Mouse (Mus musculus) spleen, adult 18-20 months (tissue): ENCODE results near the gene Ube2g1.

ENCODE experiments used
- DNase-seq, 2 experiments: peaks; one replicate each; pipeline ENCODE4 v3.0.0; 2022; ENCODE audit warnings: mixed read lengths in 2 of 2

Gene Ube2g1

DNA sequence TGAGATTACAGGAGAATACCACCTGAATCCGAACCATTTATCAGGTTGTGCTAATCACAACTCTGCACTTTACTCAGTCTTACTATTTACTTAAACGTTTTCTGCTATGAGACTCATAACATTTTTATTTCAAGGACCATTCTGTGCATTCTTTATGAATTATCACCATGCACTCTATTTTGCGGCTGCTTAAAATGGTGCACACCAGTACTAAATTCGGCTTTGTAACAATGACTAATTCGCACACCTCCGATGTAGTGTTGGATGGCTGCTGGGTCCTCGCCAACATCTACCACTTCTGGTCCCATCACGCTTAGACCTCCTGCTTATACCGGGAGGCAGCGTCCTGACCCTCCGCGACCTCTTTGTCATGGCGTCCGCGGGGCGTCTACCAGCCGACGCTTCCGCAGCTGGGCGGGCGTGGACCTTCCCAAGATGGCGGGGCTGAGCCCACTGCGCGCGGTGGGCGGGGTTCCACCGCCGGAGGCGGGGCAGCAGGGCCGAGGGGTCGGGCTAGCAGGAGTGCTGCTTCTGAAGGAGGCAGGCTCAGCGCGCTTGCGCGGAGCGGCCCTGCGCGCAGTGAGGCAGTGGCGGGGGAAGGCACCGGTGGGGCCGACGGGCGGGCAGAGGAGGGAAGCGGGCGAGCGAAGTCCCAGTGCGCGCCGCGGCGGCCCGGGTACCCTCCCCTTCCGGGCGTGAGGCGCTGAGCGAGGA is at the start of gene Ube2g1:
Ube2g1 (plus strand) TSS at position 590 of the 714 bp plus-strand sequence.
- peak; percentile 98 to 99 for DNase-seq

- DNase-seq, result no peak
Measured at GRCm38 (mm10) chr11:72558155-72558554, 48.9 kb upstream of the Ube2g1 start.

DNA sequence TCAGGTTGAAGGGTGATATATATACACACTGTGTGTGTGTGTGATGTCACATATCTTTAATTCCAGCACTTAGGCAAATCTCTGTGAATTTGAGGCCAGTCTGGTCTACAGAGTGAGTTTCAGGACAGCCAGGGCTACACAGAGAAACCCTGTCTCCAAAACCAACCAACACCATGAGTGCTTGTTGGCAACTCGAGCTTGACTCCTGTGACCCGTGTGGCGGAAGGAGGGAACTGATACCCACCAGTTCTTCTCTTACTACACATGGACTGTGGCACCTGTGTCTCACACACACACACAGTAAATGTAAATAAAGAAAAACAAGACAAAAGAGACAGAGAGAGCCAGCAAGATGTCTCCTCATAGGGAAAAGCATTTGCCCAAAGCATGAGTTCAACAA is 46.4 kb upstream of the Ube2g1 start:
- DNase-seq, result no peak

- no peak for DNase-seq
Measured at GRCm38 (mm10) chr11:72564232-72564807, 42.8 kb upstream of the Ube2g1 start.

- no peak for DNase-seq
Measured at GRCm38 (mm10) chr11:72566304-72566703, 40.8 kb upstream of the Ube2g1 start.

DNA sequence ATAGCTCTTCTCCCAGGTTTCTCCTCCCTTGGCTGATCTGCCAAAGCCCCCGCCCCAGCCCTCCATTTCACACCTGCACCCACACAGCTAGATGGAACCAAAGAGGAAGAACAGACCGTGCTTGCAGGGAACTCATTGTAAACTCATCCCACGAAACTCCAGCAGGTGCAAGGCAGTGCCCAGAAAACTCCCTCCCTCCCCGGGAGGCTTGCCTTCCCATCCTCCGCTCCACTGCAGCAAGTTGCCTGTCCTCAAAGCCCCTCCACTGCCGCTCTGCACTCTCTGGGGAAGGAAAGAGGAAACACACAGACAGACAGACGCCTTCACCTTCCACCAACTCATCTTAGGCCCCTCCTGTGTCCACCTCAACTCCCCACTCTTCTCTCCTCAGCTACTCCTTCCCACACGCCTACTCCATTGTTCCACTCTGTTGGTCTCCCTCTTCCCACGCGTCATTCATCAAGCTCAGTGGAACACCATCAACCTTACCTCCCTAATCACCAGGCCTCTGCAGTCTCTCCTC is 40.2 kb upstream of the Ube2g1 start:
- DNase-seq, result no peak

DNA sequence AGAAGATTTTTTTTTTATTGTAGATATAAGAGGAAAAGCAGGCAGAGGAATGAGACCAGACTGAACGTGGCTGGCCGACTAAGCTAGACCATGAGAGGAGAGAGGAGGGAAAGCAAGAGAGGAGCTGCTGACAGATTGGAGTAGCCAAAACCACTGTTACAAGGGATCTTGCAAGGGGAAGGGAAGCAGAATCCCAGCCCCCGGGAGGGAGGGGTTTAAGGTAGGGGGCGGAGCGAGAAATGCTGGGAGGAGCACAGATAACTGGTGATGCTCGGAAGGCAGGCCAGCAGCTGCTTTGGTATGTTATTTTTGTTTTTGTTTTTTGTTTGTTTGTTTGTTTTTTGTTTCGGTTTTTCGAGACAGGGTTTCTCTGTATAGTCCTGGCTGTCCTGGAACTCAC is 38.0 kb upstream of the Ube2g1 start:
- DNase-seq, result no peak

GRCm38 (mm10) chr11:72569671-72570318 is 37.3 kb upstream of the Ube2g1 start:
- no peak for DNase-seq

- DNase-seq, result peak; percentile 63 to 79
Measured at GRCm38 (mm10) chr11:72570319-72570979, 36.6 kb upstream of the Ube2g1 start.

DNA sequence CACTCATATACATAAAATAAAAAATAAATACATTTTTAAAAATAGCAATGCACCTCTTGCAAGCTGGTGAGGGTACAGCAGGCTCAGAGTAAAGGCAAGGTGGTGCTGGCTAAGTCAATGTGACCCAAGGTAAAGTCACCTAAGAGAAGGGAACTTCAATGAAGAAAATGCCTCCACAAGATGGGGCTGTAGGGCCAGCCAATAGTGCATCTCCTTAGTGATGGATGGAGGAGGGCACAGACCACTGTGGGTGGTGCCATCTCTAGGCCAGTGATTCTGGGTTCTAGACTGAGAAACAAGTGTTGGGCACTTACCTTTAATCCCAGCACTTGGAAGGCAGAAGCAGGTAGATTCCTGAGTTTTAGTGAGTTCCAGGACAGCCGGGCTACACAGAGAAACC is 33.3 kb upstream of the Ube2g1 start:
- DNase-seq, result peak in 1 of 2 experiments; percentile 58

GRCm38 (mm10) chr11:72576111-72576465 is 31.0 kb upstream of the Ube2g1 start:
- no peak for DNase-seq

GRCm38 (mm10) chr11:72576466-72577351 is 30.4 kb upstream of the Ube2g1 start:
- DNase-seq, result peak in 1 of 2 experiments; percentile 38

- no peak for DNase-seq
Measured at GRCm38 (mm10) chr11:72578471-72578870, 28.6 kb upstream of the Ube2g1 start.

DNA sequence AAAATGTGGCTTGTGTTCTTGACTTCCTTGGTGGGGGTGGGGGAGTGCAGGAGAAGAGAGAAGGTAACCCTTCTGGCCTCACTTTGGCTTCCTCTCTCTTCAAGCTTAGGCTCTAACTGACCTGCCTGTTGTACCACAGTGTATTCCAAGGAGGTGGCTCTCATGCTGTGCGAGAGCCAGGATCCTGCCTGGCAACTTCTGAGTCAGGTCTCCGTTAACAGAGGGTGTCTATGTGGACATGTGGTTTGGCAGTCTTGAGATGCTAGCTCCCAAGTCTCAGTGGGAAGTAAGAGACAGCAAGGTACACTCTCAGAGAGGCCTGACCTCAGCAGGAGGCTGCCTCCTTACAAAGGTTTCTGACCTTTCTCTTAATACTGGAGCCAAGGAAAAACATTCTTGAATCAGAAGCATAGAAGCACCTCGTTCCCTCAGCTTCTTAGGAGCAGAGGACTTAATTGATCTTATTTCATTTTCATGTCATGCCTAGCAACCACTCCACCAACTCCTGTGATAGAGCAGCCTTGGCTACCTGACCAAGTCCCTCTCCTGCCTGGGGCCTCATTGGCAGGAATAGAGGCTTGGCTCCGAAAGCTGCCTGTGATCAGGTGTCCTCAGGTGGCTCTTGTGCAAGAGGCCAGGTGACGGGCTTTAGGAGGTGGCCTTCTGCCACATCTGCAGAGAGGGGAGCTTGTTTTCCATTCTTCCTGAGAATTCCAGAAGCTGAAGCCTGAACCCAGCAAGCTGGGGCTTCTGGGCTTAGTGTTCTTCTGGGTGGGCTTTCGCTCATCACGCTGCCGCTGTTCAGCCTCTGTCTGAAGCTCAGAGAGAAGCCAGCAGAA is 25.3 kb upstream of the Ube2g1 start:
- DNase-seq, result no peak

DNA sequence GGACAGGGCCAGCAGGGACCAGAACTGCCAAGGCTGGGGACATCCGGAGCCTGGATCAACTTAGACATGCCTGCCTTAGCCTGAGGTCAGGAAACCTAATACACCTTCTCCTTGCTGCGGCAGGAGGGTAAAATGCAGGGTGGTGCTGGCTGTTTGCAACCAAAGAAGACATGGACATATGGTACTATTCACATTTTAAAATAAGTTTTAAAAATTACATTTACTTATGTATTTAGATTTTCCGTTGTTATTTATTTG is 24.7 kb upstream of the Ube2g1 start:
- no peak for DNase-seq

DNA sequence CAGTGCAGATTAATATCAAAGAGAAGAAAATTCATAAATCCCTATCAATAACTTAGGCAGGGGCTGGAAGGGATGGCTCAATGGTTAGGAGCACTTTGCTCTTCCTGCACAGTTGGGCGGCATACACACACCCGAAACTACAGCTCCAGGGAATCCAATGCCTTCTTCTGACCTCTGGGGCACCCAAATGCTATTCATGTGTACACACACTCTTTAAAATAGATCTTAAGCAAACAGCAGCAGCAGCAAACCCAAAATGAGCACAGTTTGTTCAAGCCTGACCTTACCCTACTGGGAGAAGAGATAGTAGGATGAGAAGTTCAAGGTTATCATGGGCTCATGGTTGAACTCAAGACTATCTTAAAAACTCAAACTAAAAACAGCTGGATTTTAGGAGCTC is 24.0 kb upstream of the Ube2g1 start:
- DNase-seq, result no peak

- DNase-seq, result no peak
Measured at GRCm38 (mm10) chr11:72586570-72586969, 20.5 kb upstream of the Ube2g1 start.

DNA sequence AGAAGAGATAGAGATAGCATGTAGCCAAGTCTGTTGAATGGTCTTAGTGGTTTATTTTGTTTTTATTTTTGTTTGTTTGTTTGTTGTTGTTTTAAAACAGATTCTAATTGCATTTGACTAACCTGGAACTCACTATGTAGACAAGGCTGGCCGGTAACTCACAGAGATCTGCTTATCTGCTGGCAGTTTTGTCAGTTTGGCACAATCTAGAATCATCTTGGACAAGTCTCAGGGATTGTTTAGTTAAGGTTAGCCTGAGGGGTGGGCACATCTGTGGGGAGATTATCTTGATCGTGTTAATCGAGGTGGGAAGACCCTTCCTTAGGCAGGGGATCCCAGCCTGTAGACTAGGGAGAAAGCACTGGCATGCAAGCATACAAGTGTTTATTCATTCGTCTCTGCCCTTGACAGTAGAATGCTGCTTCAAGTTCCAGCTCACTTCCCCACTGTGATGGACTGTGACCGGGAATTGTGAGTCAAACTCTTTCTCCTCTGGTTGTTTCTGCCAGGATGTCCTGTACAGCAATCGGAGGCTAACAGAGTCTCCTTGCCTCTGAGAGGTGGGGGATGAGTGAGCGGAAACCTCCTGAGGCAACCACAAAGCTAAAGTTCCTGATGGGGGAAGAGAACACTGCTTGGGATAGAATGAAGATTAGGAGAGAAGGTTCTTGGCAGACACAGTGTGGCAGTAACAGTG is 19.4 kb upstream of the Ube2g1 start:
- no peak for DNase-seq

DNA sequence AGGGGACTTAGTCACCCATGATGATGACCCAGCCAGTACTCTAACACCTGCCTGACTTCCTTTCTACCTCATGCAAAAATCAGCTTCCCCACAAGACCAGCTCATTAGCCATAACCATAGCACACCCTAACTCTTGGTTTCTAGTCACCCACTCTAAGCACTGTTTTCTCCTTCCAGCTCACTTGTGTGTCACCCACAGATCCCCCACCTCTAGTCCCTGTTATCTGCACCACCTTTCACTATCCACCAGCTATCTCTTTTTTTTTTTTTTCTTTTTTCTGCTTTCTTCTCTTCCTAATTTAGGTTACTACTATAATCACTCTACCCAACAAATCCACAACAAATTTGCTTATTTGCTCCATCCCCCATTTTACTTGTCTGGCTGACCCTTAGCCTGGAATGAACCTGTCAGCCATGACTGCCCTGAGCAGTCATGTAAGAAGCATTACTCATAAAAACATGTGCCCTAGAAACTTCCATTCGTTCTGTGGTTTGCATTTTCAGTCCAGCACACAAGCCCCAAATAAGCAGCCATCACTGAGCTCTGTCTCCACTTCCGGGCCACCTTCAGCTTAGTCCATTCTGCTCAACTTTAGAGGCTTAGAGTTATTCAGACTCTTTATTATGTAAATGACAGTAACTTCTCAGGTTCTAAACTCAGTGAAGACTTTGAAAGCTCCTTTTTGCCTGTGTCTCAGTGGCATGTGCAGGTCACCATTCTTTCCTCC is 11.9 kb upstream of the Ube2g1 start:
- no peak for DNase-seq

- DNase-seq, result no peak
Measured at GRCm38 (mm10) chr11:72597780-72598179, 9.3 kb upstream of the Ube2g1 start.
